Mouse (Mus musculus) T-helper 2 cell (primary cell): Measurements from ENCODE around the gene Gnl2.

Source experiments
- in situ Hi-C: fragments of 300-600 bp; cut with MboI, MseI; formaldehyde crosslinking; loops from one replicate; pipeline ENCODE4 v1.15.1; 2025; ENCODE audit warnings: high pct_unique_total_duplicates

The Gnl2 gene

GRCm38 (mm10) chr4:125015806-125016635, at the start of gene Gnl2:
Gene Gnl2, plus strand, starts transcription at chr4:125016585.
- in situ Hi-C loops = no loop called here

- in situ Hi-C loops = loop anchor here (25.0 kb wide), 1 partner anchor 744 kb away; no protein-coding TSS in a partner anchor
These were observed 47.7 kb upstream of the Gnl2 start for GRCm38 (mm10) chr4:124968711-124969110.

- in situ Hi-C loops = loop anchor here (25.0 kb wide), 1 partner anchor 743 kb away; no protein-coding TSS in a partner anchor
These were observed 47.1 kb upstream of the Gnl2 start for GRCm38 (mm10) chr4:124969219-124969848.

- in situ Hi-C loops = loop anchor here (10.0 to 25.0 kb wide), 2 partner anchors 445 to 742 kb away; no protein-coding TSS in a partner anchor
These were observed 46.2 kb upstream of the Gnl2 start for GRCm38 (mm10) chr4:124970194-124970593.

GRCm38 (mm10) chr4:124970677-124971076, 45.7 kb upstream of the Gnl2 start:
- in situ Hi-C loops = loop anchor here (10.0 to 25.0 kb wide), 2 partner anchors 446 to 742 kb away; no protein-coding TSS in a partner anchor

- in situ Hi-C loops = loop anchor here (10.0 to 25.0 kb wide), 2 partner anchors 446 to 741 kb away; no protein-coding TSS in a partner anchor
These were observed 45.3 kb upstream of the Gnl2 start for GRCm38 (mm10) chr4:124971094-124971493.

GRCm38 (mm10) chr4:124972316-124972715, 44.1 kb upstream of the Gnl2 start:
- in situ Hi-C loops = loop anchor here (10.0 to 25.0 kb wide), 2 partner anchors 448 to 740 kb away; no protein-coding TSS in a partner anchor

- in situ Hi-C loops = loop anchor here (10.0 to 25.0 kb wide), 2 partner anchors 448 to 739 kb away; no protein-coding TSS in a partner anchor
These were observed 43.1 kb upstream of the Gnl2 start for GRCm38 (mm10) chr4:124973296-124973695.

GRCm38 (mm10) chr4:124978201-124978600, 38.2 kb upstream of the Gnl2 start:
- in situ Hi-C loops = loop anchor here (10.0 to 25.0 kb wide), 2 partner anchors 453 to 1041 kb away; no protein-coding TSS in a partner anchor

- in situ Hi-C loops = loop anchor here (25.0 kb wide), 1 partner anchor 1047 kb away; no protein-coding TSS in a partner anchor
These were observed 32.4 kb upstream of the Gnl2 start for GRCm38 (mm10) chr4:124983893-124984526.

- in situ Hi-C loops = loop anchor here (25.0 kb wide), 1 partner anchor 1048 kb away; no protein-coding TSS in a partner anchor
These were observed 31.3 kb upstream of the Gnl2 start for GRCm38 (mm10) chr4:124984871-124985670.

GRCm38 (mm10) chr4:124985671-124986602, 30.4 kb upstream of the Gnl2 start, which contains the start of gene Rspo1:
Gene Rspo1, plus strand, starts transcription at chr4:124986430.
- in situ Hi-C loops = loop anchor here (25.0 kb wide), 1 partner anchor 1049 kb away; no protein-coding TSS in a partner anchor

GRCm38 (mm10) chr4:124986739-124987710, 29.4 kb upstream of the Gnl2 start:
- in situ Hi-C loops = loop anchor here (25.0 kb wide), 1 partner anchor 1050 kb away; no protein-coding TSS in a partner anchor

- in situ Hi-C loops = loop anchor here (25.0 kb wide), 1 partner anchor 1050 kb away; no protein-coding TSS in a partner anchor
These were observed 28.7 kb upstream of the Gnl2 start for GRCm38 (mm10) chr4:124987711-124988097.

GRCm38 (mm10) chr4:124988382-124988781, 28.0 kb upstream of the Gnl2 start:
- in situ Hi-C loops = loop anchor here (25.0 kb wide), 1 partner anchor 1051 kb away; no protein-coding TSS in a partner anchor

- in situ Hi-C loops = loop anchor here (10.0 to 25.0 kb wide), 2 partner anchors 645 to 1053 kb away; no protein-coding TSS in a partner anchor
These were observed 26.6 kb upstream of the Gnl2 start for GRCm38 (mm10) chr4:124989787-124990253.

GRCm38 (mm10) chr4:124990325-124990724, 26.1 kb upstream of the Gnl2 start:
- in situ Hi-C loops = loop anchor here (10.0 to 25.0 kb wide), 2 partner anchors 644 to 1053 kb away; no protein-coding TSS in a partner anchor
